Mouse (Mus musculus): ENCODE measurements at regions not wholly inside any gene's neighbourhood (a gene's known extent, or its start where the extent isn't known, plus 50 kb on each side); places are given as distances from the start of the nearest gene placed in this dataset.

- DNase-seq (ENCODE audit: low spot score), result no peak
Observed at GRCm38 (mm10) chr7:129818833-129819232, 227.2 kb downstream of the Wdr11 start.

- DNase-seq (ENCODE audit: low spot score), result no peak
Observed at GRCm38 (mm10) chr7:129819651-129820050, 228.0 kb downstream of the Wdr11 start.

GRCm38 (mm10) chr7:129828970-129829369, 237.3 kb downstream of the Wdr11 start:
- no peak for DNase-seq (ENCODE audit: low spot score)

GRCm38 (mm10) chr7:129832830-129833229, 241.2 kb downstream of the Wdr11 start:
- DNase-seq (ENCODE audit: low spot score), result no peak

- DNase-seq (ENCODE audit: low spot score), result peak; percentile 39
Observed at GRCm38 (mm10) chr7:129842303-129843122, 250.8 kb downstream of the Wdr11 start.

GRCm38 (mm10) chr7:129847136-129847535, 255.5 kb downstream of the Wdr11 start:
- no peak for DNase-seq (ENCODE audit: low spot score)

GRCm38 (mm10) chr7:129853596-129853995, 261.9 kb downstream of the Wdr11 start:
- DNase-seq (ENCODE audit: low spot score), result no peak

GRCm38 (mm10) chr7:129854942-129855341, 263.3 kb downstream of the Wdr11 start:
- no peak for DNase-seq (ENCODE audit: low spot score)

- no peak for DNase-seq (ENCODE audit: low spot score)
Observed at GRCm38 (mm10) chr7:129862966-129863365, 271.3 kb downstream of the Wdr11 start.

GRCm38 (mm10) chr7:129865536-129865935, 273.9 kb downstream of the Wdr11 start:
- no peak for DNase-seq (ENCODE audit: low spot score)

GRCm38 (mm10) chr7:129872208-129872790, 280.6 kb downstream of the Wdr11 start:
- DNase-seq (ENCODE audit: low spot score), result no peak

- DNase-seq (ENCODE audit: low spot score), result no peak
Observed at GRCm38 (mm10) chr7:129876202-129876851, 284.7 kb downstream of the Wdr11 start.

- no peak for DNase-seq (ENCODE audit: low spot score)
Observed at GRCm38 (mm10) chr7:129876852-129877223, 285.2 kb downstream of the Wdr11 start.

GRCm38 (mm10) chr7:129896291-129896690, 304.6 kb downstream of the Wdr11 start:
- no peak for DNase-seq (ENCODE audit: low spot score)

GRCm38 (mm10) chr7:129897511-129897910, 305.8 kb downstream of the Wdr11 start:
- no peak for DNase-seq (ENCODE audit: low spot score)

- no peak for DNase-seq (ENCODE audit: low spot score)
Observed at GRCm38 (mm10) chr7:129902256-129902655, 310.6 kb downstream of the Wdr11 start.

GRCm38 (mm10) chr7:129903126-129903525, 311.5 kb downstream of the Wdr11 start:
- DNase-seq (ENCODE audit: low spot score), result no peak

- DNase-seq (ENCODE audit: low spot score), result no peak
Observed at GRCm38 (mm10) chr7:129906131-129906530, 314.5 kb downstream of the Wdr11 start.

- no peak for DNase-seq (ENCODE audit: low spot score)
Observed at GRCm38 (mm10) chr7:129908826-129909225, 317.2 kb downstream of the Wdr11 start.

- no peak for DNase-seq (ENCODE audit: low spot score)
Observed at GRCm38 (mm10) chr7:129909730-129910129, 318.1 kb downstream of the Wdr11 start.

GRCm38 (mm10) chr7:129910826-129911225, 319.2 kb downstream of the Wdr11 start:
- no peak for DNase-seq (ENCODE audit: low spot score)

GRCm38 (mm10) chr7:129914871-129915270, 323.2 kb downstream of the Wdr11 start:
- DNase-seq (ENCODE audit: low spot score), result no peak
